Mouse (Mus musculus): ENCODE measurements around the gene Slu7. TPM values are rescaled to one million over a fixed set of nuclear protein-coding genes. Genes with fewer than 3 reads are reported as not detected.

Gene Slu7
- total RNA-seq, 2 experiments from 2014 or later, result 54.2 to 54.9 TPM

GRCm38 (mm10) chr11:43481672-43482522 is 48.4 kb downstream of the Slu7 start:
- no peak for TF ChIP-seq CTCF (conservative IDR thresholded peaks at IDR 0.05)
- no peak for DNase-seq (ENCODE audit: low spot score in 2 of 2)
- Histone ChIP-seq H3K27ac (no peak overlapping the region), H3K4me3 (no peak overlapping the region)

DNA sequence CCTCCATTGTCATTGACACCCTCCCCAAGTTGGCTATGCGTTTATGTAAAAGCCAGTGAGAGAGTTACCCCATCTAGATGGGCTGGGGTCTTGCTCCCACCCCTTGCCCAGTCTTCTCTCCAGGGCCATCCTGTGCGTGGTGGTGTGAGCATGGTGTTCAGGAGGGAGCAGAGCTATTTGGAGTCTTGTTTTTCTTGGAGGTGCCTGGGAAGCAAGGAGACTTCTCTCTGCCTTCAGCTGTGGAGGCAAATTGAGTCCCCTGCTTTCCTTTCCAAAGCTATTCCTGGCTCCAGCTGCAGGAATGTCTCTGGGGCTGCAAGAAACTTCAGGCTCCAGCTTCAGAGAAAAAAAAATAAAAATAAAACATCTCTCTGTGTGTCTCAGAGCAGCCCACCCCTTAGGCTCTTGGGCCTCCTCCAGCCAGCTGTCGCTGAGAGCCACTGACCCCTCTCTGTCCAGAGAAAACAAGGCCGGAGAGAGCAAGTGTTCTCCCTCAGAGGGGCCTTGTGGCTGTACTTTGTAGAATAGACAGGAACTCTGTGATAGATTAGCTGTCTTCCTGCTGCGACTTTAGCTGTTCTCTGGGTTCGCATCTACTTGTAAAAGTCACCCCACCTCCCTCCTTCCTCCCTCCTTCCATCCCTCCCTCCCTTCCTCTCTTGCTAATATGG is 49.7 kb downstream of the Slu7 start:
- Histone ChIP-seq H3K27ac (no peak overlapping the region), H3K4me3 (no peak overlapping the region)
- no peak for TF ChIP-seq CTCF (conservative IDR thresholded peaks at IDR 0.05)
- no peak for DNase-seq (ENCODE audit: low spot score in 2 of 2)

DNA sequence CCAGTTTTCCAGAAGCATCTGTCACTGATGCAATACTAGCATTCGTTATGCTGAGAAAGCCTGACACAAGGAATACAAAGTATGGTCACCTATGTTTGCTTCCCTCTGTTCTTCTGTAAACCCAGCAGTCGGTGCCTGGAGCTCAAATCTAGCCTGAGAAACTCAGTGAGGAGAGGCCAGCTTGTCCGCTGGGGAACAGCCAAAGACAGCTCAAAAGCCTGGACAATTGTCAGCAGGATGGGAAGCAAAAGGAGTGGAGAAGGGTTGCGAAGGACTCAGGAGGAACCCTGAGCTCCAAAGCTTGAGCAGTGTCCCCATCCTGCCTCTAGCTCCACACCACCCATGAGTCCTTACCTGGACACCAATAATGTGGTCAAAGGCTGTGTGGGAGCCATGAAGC is 50.5 kb downstream of the Slu7 start:
- no peak overlapping the region for H3K4me3 ChIP-seq
- TF ChIP-seq CTCF (conservative IDR thresholded peaks at IDR 0.05), result no peak
- no peak overlapping the region for H3K27ac ChIP-seq
- no peak for DNase-seq (ENCODE audit: low spot score in 2 of 2)

GRCm38 (mm10) chr11:43484652-43485051 is 51.1 kb downstream of the Slu7 start:
- no peak overlapping the region for H3K4me3 ChIP-seq
- H3K27ac ChIP-seq, result no peak overlapping the region
- TF ChIP-seq CTCF (conservative IDR thresholded peaks at IDR 0.05), result no peak
- DNase-seq (ENCODE audit: low spot score in 2 of 2), result no peak

- H3K27ac ChIP-seq, result no peak overlapping the region
- no peak overlapping the region for H3K4me3 ChIP-seq
- no peak for DNase-seq (ENCODE audit: low spot score in 2 of 2)
- TF ChIP-seq CTCF (conservative IDR thresholded peaks at IDR 0.05), result no peak
Observed at GRCm38 (mm10) chr11:43485855-43486254, 52.3 kb downstream of the Slu7 start.

DNA sequence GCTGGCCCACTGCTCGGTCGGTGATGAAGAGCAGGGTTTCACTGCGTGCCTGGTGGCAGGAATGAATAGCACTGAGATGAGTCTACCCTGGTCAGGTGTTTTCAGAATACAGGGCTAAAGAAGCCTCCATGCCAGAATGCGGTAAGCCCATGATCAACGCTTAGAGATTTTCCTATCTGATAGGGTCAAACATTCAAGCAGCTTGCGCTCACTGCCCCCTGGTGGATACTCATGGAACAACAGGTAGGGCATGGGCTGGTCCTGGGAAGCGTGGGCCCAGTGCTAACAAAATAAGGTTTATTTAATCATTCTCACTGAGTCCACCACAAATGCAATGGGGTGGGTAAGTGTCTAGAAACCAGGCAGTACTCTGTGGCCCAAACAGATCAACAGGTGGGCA is 59.1 kb downstream of the Slu7 start:
- peak; percentile 98 for TF ChIP-seq CTCF (conservative IDR thresholded peaks at IDR 0.05)

GRCm38 (mm10) chr11:43493815-43494409 is 60.4 kb downstream of the Slu7 start:
- peak; percentile 84 for TF ChIP-seq CTCF (conservative IDR thresholded peaks at IDR 0.05)
- peak; percentile 71 to 84 for DNase-seq (ENCODE audit: low spot score in 2 of 2)
- Histone ChIP-seq H3K27ac (0 out of 2 replicates have a peak overlapping the region, but pooled peaks have one; percentile 28), H3K4me3 (no peak overlapping the region)

More for the DNA sequence above, 59.1 kb downstream of the Slu7 start:
- Histone ChIP-seq H3K4me3 (no peak overlapping the region), H3K27ac (no peak overlapping the region)
- DNase-seq (ENCODE audit: low spot score in 2 of 2), result peak; percentile 72 to 88

GRCm38 (mm10) chr11:43495037-43495436 is 61.5 kb downstream of the Slu7 start:
- no peak for DNase-seq (ENCODE audit: low spot score in 2 of 2)
- H3K4me3 ChIP-seq, result no peak overlapping the region
- TF ChIP-seq CTCF (conservative IDR thresholded peaks at IDR 0.05), result peak; percentile 67
- no peak overlapping the region for H3K27ac ChIP-seq

DNA sequence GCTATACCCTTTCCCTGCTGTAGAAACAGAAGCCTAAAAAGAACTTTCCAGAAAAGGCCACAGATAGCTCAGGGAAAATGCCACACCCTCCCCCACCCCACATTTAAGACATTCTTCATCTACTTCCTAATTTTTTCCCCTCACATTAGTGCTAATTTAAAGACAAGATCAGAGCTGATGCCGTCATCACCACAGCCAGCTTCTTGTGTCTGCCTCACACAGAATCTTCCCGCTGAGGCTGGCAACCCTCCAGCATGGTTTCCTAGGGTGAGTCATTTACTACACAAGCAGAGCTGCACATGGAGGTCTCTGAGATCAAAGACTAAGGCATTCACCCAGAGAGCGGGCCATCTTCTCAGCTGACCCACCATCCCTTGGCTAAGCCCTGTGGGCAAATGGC is 62.0 kb downstream of the Slu7 start:
- Histone ChIP-seq H3K27ac (no peak overlapping the region), H3K4me3 (no peak overlapping the region)
- TF ChIP-seq CTCF (conservative IDR thresholded peaks at IDR 0.05), result no peak
- DNase-seq (ENCODE audit: low spot score in 2 of 2), result peak in 1 of 2 experiments; percentile 36

Other genes with a start within 250 kb of the Slu7 start
- 10 to 100 TPM; 23.5 to 28.6 TPM for gene Pttg1, start 7.5 kb upstream of the Slu7 start, total RNA-seq (2021)
- 1 to 10 TPM; 1.3 to 1.4 TPM for gene C1qtnf2, start 40.5 kb downstream of the Slu7 start, total RNA-seq (2021)
- 10 to 100 TPM; 10.8 to 15.5 TPM for gene Ccnjl, start 95.0 kb downstream of the Slu7 start, total RNA-seq (2021)
- 1 to 10 TPM; 1.9 to 2.4 TPM for gene 4933415A04Rik, start 153.3 kb downstream of the Slu7 start, total RNA-seq (2021)
- gene Fabp6, start 167.8 kb downstream of the Slu7 start, total RNA-seq (2021), result not detected
- 10 to 100 TPM; 72.4 to 77.3 TPM for gene Pwwp2a, start 248.3 kb downstream of the Slu7 start, total RNA-seq (2021)

Measured in layer of hippocampus, adult 2 months (tissue).